Mouse (Mus musculus) cerebellum, adult 18-20 months (tissue): ENCODE results near the gene Fam131b.

Experiments
- DNase-seq, 2 experiments: peaks; one replicate each; pipeline ENCODE4 v3.0.0; 2021

The Fam131b gene

DNA sequence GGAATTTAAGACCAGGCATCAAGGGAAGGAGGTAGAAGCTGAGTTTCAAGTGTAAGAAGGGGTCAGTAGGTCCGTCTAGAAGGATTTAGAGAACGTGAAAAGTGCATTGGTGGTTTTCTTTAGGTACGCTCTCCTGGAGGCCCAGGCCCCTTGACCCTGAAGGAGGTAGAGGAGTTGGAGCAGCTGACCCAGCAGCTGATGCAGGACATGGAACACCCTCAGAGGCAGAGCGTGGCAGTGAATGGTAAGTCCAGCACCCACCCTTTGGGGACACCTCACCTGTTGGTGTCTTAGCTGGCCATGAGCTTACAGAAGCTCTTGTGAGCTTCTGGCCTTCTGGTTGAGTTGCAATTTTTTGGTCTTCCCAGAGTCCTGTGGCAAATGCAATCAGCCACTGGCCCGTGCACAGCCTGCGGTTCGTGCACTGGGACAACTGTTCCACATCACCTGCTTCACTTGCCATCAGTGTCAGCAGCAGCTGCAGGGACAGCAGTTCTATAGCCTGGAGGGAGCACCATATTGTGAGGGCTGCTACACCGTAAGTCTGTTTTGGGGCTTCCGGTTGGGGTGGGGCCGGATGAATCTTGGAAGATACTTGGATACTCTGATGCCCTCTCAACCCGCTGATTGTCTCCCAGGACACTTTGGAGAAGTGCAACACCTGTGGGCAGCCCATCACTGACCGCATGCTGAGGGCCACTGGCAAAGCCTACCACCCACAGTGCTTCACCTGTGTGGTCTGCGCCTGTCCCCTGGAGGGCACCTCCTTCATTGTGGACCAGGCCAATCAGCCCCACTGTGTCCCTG lies 31.6 kb upstream of the Fam131b start:
- DNase-seq, result no peak

DNA sequence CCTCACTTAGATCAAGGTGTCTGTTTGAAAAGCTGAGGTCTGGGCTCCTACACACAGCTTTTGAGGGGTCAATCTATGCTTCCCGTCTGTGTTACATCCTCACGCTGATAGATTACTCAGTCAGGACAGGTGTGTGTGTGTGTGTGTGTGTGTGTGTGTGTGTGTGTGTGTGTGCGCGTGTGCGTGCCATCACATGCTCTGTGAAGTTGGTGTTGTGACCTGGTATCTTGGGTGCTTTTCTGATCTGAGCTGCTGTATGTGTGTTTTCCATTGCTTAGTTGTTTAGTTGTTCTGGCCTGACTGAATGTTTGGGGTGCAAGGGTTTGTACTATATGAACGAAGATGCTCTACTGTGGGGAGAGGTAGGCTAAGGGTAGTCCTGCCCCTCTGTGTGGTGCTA lies 30.9 kb upstream of the Fam131b start:
- no peak for DNase-seq

DNA sequence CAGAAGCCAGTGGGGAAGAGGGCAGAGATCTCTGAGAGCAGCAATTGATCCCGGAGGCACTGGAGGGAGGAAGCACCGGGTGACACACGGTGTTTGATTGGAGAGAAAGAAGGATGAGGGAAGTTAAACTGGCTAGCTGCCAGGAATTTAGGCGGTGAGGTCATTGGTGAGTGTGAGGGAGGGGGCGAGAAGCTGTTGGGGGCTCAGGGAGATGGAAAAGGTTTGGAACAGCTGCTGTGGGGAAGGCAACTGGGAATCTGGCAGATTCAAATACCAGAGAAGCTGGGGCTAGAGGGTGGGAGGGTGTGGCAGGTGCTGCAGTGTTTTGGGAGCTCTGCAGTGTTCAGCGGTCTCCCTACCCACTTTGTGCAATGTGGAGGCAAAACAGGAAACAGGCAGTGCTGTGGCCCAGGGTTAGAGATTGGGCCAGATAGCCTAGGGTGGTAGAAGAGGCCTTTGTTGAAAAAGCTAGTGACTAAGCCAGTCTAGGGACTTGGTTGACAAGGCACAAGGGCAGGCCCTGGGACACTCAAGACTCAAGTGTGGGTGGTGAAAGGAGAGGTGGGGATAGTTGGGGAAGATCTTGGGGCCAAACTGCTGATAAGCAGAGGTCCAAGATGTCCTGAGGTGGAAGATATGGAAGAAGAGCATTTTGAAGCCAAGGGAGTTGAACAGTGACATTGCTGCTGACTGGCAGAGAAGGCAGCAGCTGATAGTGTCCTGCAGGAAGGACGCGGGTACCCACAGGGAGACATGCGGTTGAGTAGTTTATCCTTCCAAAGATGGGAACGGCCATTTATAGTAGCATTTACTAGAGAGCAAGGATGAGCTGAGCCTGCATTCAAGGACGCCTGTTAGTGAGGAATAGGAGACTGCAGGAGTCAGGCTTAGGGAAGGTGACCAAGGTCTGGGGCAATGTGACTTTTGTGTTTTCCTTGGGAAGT lies 29.9 kb upstream of the Fam131b start:
- peak in 1 of 2 experiments; percentile 32 for DNase-seq

DNA sequence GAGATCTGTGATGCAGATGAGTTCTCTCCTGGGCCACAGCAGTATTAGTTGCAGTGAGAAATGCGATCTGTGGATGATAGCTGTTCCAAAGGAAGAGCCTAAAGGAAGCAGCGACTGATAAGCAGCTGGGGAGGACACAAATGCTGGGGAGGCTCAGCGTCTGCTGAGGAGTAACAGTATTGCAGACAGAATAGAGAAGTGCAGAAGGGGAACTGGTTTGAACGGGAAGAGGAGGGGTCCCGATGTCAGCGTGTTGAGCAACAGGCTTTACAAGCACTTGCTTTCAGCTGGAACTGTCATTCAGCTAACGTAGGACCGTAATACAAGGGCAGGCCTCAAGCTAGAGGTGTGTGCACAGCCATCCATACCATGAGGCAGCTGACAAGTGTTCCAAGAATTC lies 28.7 kb upstream of the Fam131b start:
- DNase-seq, result no peak

DNA sequence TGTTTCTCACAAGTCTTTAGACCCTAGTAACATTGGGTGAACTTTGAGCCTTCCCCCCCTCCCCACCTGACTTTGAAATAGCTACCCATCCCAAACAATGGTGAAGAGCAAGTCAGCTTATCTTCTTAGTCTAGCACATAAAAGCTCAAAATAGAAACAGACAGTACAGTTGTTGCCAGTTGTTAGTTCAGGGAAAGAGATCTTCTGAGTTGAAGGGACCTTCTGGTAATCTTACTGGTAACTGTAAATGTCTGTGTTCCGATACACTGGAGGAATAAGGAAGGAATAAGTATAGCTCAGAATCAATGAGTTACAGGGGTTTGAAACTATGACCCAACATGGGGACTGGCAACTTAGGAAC lies 28.0 kb upstream of the Fam131b start:
- DNase-seq, result no peak

DNA sequence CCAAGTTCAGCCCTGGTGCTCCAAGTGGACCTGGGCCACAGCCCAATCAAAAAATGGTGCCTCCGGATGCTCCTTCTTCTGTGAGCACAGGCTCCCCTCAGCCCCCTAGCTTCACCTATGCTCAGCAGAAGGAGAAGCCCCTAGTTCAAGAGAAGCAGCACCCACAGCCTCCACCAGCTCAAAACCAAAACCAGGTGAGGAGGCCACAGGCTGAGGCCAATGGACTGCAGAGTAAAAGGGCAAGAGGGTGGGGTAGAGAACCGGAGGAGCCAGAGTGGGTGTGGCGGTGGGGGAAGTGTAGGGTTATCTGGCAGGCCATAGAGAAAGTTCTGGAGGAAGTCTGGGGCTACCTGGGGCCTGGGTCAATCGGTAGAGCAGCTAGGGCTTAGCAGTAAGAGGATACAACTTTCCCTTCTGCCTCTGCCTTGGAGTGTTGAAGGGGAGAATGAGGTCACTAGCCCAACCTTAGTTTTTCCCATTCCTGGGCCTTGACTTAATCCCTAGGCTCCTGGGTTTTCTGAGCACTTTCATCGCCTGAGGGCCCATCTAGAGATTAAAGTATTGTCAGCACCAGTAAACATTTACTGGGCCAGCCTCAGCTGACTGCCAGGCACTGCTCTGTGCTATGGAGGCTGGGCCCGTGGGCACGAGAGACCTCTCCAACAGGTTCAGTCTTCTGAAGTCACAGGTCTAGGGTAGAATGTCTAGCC lies 27.5 kb upstream of the Fam131b start:
- DNase-seq, result no peak

DNA sequence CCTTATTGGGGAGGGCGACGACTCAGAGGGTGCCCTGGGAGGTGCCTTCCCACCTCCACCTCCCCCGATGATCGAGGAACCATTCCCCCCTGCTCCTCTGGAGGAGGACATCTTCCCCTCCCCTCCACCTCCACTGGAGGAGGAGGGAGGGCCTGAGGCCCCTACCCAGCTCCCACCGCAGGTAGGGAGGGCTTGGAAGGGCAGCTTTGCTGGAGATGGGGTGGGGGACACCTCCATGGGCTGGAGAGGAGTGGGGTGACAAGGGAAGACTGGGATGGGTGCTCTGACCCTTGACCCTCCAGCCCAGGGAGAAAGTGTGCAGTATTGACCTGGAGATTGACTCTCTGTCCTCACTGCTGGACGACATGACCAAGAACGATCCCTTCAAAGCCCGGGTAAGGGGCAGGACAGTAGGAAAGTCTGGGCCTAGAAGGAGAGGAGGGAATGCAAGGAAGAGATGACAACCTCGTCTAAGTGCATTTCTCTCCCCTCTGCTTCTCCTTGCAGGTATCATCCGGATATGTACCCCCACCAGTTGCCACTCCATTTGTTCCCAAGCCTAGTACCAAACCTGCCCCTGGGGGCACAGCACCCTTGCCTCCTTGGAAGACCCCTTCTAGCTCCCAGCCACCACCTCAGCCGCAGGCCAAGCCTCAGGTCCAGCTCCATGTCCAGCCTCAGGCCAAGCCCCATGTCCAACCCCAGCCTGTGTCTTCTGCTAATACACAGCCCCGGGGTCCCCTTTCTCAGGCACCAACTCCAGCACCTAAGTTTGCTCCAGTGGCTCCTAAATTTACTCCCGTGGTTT lies 26.7 kb upstream of the Fam131b start:
- peak in 1 of 2 experiments; percentile 29 for DNase-seq

DNA sequence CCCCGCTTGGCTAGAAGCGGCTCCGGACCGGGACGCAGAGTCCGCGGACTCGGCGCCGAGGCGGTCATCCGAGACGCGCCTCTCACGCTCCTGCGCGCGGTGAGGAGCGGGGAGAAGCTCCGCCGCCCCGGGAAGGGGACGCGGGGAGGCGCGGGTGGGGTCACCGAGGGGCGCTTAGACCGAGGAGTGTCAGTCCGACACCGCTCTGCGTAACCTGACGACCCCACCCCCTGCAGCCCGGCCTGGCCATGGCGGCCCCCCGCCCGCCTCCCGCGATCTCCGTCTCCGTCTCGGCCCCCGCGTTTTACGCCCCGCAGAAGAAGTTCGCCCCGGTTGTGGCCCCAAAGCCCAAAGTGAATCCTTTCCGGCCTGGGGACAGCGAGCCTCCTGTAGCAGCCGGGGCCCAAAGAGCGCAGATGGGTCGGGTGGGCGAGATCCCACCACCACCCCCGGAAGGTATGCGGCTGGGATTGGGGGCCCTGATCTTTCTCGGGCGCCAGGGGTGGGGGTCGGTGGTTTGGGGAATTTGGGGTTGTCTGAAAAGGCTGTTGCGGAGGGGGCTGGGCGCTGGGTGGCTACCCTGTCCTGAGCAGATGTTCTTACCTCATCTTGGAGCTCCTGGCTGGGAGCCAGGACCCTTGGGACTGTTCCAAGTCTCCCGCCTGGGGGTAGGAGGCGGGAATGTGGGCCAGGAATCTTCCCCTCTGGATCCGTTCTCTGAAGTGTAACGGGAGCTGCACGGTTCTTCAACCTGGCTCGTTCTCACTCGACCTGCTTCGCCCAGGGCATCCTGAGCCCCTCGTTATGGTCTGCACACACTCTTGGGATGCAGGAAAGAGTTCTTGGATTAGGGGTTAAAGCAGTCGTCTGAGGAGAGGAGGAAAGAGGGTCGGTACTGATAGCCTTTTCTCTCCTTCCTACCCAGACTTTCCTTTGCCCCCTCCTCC lies 25.9 kb upstream of the Fam131b start:
- DNase-seq, result peak; percentile 67 to 80

DNA sequence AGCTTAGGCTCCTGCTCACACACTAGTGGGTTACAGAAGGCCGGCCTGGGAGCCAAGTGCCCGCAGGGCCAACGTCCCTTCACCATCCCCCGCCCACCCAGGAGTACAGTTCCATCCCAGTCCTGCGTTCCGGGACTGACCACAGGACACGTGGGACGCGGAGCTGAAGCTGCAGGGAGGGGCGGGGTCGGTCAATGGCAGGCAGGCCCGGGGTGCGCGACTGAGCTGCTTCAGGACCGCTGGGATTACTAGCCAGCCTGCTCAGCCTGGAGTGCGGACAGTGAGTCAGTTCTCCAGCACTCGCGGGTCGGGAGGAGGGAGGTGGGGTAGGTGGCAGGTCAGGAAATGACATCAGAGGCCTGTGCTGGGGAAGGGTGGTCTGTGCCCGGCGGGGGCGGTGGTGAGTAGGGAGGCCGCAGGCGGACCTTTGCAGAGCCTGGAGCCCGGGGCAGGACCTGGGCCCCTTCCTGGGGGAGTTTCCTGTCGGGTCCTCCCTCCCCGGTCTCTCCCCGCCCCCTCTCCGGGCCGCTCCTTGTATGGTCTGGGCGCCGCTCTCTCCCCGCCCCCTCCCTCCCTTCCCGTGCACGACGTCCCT lies 25.1 kb upstream of the Fam131b start, which contains the start of gene Zyx:
Zyx (plus strand) TSS at position 205 of the 595 bp plus-strand sequence.
- peak; percentile 90 to 95 for DNase-seq

DNA sequence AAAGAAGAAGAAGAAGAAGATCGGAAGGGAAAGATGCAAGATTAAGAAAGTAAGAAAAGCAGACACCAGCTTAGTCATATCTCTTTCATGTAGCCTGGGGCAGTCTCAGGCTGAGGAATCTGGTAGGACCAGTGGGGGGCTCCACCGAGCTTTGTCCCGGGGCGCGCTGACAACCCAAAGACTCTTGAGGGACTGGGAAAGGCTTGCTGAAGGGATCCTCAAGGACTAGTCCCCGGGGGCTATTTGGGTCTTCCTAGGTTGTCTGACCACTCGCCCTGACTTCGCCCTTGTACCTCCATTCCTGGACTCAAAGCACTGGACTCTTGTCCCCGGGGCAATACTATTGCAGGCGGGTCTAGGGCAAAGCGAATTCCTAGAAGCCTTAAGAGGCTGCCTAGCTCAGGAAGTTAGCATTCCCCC lies 24.6 kb upstream of the Fam131b start:
- DNase-seq, result peak; percentile 82 to 83

DNA sequence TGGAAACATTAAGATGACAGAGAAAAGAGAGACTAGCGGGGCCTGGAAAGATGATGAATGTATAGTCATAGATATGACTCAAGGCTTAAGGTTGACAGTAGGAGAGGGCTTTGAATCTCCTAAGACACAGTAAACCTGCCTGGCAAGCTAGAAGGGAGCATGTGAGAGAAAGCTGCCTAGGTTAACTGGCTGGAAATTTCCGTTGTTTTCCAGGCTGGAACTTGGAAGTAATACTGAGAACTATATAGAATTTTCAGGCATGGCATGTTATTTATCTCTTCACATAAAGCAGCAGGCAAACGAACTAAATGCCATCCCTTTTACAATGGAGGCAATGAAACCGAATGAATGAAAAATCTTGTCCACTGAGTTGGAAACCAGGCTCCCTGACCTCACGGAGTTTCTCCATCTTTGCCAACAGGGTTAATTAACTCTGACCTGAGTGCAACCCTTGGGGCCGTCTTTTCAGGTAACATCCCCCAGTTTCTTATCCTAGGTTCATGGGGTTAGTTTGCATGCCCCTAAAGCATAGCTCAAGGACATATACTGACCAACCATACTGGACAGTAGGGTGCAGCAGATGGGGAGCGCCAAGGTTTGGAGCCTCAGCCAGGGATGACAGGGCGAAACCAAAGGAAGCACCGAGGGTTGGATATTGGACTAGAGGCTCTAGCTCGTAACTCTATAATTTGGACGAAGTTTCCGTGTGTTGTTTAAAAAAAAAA lies 24.0 kb upstream of the Fam131b start:
- DNase-seq, result peak; percentile 66 to 75

DNA sequence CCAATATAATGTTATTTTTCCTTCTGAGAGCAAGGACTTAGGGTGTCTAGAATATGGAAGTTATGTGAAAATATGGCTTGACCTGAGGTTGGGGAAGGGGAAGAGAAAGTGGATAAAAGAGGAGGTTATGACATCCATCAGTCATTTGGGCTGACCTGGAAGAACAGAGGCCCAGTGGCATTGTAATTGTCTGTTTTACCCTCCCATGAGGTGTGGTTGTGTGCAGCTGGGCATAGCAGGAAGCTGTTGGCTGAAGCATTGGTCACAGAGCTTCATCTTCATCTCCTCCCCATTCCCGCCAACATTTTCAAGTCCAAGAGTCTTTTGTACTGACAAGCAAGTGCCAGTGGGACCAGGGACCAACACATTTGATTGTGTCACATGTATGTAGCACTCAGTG lies 19.8 kb upstream of the Fam131b start:
- peak in 1 of 2 experiments; percentile 1 for DNase-seq

DNA sequence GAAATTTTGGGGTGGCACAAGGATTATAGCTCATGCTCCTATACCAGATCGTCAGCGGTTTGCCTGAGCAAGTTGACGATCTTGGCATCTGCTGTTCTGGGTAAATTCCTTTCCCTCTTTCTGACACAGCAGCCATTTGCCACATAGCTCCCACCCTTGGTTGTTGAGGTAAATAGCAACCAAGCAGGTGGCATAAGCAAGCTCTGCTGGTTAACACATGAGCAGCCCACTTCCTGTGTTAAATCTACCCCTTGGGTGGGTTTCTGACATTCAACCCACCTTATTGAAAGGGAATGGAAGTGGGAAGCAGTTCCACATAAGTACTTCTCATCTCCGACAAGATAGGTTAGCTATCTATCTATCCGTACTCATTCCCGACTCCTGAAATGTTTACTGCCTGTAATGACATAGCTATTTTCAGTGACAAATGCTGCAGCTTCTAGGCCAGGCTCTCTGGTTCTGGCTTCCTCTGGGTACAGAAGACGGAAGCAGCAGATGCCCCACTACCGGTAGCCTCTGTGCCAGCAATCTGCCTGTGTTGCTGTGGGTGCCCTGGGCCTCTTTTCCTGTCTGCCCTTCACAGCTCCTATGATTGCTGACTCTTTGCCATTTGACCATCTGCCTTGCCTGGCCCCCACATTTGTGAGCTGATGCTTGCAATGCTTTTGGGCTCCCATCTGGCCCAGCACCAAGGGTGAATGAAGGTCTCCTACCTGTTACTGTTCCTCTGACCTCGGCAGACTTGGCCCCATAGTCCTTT lies 19.1 kb upstream of the Fam131b start:
- DNase-seq, result peak; percentile 89 to 95

DNA sequence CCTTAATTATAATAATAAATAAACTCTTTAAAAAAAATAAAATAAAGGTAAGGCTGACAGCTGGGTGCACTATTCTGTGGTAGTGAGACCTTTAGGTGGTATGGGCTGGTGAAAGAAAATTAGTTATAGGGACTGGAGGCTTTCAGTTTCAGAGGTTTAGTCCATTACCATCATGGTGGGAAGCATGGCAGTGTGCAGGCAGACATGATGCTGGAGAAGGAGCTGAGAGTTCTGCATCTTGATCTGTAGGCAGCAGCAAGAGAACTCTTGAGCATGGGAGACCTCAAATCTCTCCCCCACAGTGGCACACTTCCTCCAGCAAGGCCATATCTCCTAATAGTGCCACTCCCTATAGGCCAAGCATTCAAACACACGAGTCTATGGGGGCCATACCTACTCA lies 17.7 kb upstream of the Fam131b start:
- DNase-seq, result no peak

DNA sequence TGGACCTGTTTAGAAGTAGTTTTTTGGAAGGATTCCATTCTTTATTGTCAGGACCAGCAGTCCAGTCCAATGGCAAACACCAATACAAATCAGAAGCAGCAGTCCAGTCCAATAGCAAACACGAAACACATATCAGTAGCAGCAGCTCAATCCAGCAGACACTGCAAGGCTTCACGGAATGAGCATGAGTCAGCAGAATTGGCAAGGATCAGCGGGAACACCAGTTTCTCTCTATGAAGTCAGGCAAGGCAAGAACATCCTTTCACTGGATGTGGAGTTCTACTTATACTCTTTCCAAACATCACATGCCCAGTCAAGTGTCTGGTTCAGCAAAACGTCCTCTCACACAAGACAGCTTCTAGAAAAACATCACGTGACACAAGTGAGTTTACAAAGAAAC lies 15.5 kb upstream of the Fam131b start:
- no peak for DNase-seq

DNA sequence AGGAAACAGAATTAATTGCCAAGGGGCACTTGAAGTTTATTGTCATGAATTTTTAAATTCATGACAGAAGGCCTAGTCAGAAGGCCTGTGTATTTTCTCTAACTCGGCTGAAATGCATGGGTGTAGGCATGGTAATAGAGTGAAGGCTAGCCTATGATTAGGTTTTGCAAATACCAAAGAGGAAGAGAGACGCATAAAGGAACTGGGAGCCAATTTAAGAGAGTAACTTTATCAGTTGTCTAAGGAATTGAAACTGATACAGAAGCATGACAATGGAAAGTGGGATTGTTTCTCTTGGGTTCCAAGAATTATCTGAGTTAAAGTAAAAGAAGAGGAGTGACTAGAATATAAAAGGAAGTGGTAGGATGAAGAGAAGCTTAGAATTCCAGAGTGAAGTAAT lies 14.7 kb upstream of the Fam131b start:
- DNase-seq, result no peak

DNA sequence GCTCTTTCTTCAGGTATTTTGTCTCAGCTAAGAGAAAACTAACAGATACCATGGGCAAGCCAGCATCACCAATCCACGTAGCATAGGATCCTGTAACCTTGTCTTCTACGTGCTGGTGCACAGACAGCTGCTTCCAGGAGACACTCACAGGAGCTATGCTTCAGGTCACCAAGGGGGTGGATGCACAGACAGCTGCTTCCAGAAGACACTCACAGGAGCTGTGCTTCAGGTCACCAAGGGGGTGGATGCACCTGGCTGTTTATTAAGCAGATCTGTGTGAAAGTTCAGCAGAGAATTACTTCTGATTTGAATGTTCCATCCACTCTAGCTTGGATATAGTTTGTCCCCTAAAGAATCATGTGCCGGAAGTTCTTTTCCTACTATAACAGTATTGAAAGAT lies 6.5 kb upstream of the Fam131b start:
- DNase-seq, result no peak

DNA sequence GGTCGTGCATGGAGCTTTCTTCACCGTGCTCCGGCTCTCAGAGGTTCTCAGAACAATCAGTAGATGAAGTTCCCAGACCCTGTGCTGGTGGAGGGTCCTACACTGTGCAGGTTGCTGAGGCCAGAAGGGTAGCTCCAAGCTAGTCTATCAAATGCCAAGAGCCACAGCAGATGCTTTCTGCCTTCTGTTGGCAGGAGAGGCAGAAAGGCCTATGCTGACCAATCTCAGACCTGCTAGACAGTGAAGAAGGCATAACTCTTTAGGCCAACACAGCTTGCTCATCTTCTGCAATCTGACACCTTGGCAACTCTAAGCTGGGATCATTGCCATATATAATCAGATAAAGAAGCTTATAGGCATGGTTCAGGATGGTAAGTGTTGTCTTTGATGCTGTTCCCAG lies 5.8 kb upstream of the Fam131b start:
- DNase-seq, result peak; percentile 57 to 71

DNA sequence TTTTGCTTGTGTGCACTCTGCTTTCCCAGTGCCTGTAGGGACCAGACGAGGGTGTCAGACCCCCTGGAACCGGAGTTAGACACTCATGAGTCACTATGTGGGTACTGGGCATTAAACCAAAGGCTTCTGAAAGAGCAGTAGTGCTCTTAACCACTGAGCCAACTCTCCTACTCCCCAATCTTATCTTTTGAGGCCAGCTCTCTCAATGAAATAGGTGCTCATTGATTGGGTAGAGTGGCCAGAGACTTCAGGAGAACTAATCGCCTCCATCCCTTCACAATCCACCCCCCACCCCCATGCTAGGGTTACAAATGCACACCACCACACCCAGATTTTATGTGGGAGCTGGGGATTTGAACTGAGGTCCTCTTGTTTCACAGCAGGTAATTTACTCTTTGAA lies 4.3 kb upstream of the Fam131b start:
- no peak for DNase-seq
